Mouse (Mus musculus) midbrain, embryonic 16.5 days (tissue): ENCODE results near the gene Zyx. TPM values are rescaled to one million over a fixed set of nuclear protein-coding genes. Genes with fewer than 3 reads are reported as not detected.
A peak's percentile ranks its signal among the peaks of the same experiment; 100 is the strongest.

Experiments used
- ATAC-seq: fragments of 200-750 bp; cut with Nextera tagmentation; 2 replicates; pipeline ENCODE4 v1.8.0; 2017; ENCODE audit warnings: moderate TSS enrichment
- H3K27ac ChIP-seq: fragments of 300-500 bp; sonication (generic); 2 replicates; pipeline ENCODE4 v1.5.1; 2014; ENCODE audit warnings: mild to moderate bottlenecking, low read length, mixed read lengths
- H3K27me3 ChIP-seq: fragments of 300-500 bp; sonication (generic); 2 replicates; pipeline ENCODE4 v1.6.1; 2014; ENCODE audit warnings: low read depth, low read length, mixed read lengths; ENCODE audit not compliant: control insufficient read depth, insufficient read depth
- H3K36me3 ChIP-seq: fragments of 300-500 bp; sonication (generic); 2 replicates; pipeline ENCODE4 v1.6.1; 2014; ENCODE audit warnings: mild to moderate bottlenecking, low read length, moderate library complexity, mixed read lengths; ENCODE audit not compliant: control insufficient read depth, insufficient read depth
- H3K4me1 ChIP-seq: fragments of 300-500 bp; sonication (generic); 2 replicates; pipeline ENCODE4 v1.6.1; 2014; ENCODE audit warnings: mild to moderate bottlenecking, low read length, mixed read lengths; ENCODE audit not compliant: control insufficient read depth, insufficient read depth
- H3K4me2 ChIP-seq: fragments of 300-500 bp; sonication (generic); 2 replicates; pipeline ENCODE4 v1.6.1; 2014; ENCODE audit warnings: mild to moderate bottlenecking, low read length, mixed read lengths
- H3K4me3 ChIP-seq: fragments of 300-500 bp; sonication (generic); 2 replicates; pipeline ENCODE4 v1.5.1; 2014; ENCODE audit warnings: low read depth, mild to moderate bottlenecking, low read length, moderate library complexity, mixed read lengths
- H3K9ac ChIP-seq: fragments of 300-500 bp; sonication (generic); 2 replicates; pipeline ENCODE4 v1.6.1; 2014; ENCODE audit warnings: low read depth, low read length, mixed read lengths
- H3K9me3 ChIP-seq: fragments of 300-500 bp; sonication (generic); replicated peaks from 2 replicates; pipeline ENCODE4 v1.6.1; 2014; ENCODE audit warnings: mild to moderate bottlenecking, low read length, mixed read lengths; ENCODE audit not compliant: control insufficient read depth, poor library complexity, severe bottlenecking
- WGBS: fragments of 180-500 bp; shearing (Covaris S2); extraction: QIAGEN DNeasy Blood & Tissue Kit; methylation state at CpG from one replicate; pipeline ENCODE4 v1.1.7; 2014; 5-methylcytosine and 5-hydroxymethylcytosine counted together
- polyA plus RNA-seq: library from polyadenylated mRNA; unstranded; fragments of >200 nt; fragmentation: Nextera tagmentation; extraction: Ambion mirVana; gene quantifications from 2 replicates; pipeline ENCODE4 v1.2.1, GENCODE M21; 2015

The Zyx gene
- polyA plus RNA-seq, 1 experiment from 2014 or later = 55.1 TPM

- H3K9ac ChIP-seq = peak overlapping the region; percentile 72; the same call in 1 of the 2 replicates
- H3K4me1 ChIP-seq = peaks cover 19% of the 10 kb centered on the region
- no peaks in the 10 kb centered on the region for H3K36me3 ChIP-seq
- peak overlapping the region; percentile 62 for H3K4me3 ChIP-seq
- no peaks in the 10 kb centered on the region for H3K27me3 ChIP-seq
- no peaks in the 10 kb centered on the region for H3K9me3 ChIP-seq
- 34% methylated on average over 12 of the region's 12 CpGs for WGBS
- no peak for ATAC-seq
- no peak overlapping the region for H3K27ac ChIP-seq
- peak overlapping the region; percentile 93 for H3K4me2 ChIP-seq
Observed at GRCm38 (mm10) chr6:42348281-42349005, 987 bp upstream of the Zyx start.

GRCm38 (mm10) chr6:42349006-42349425, 414 bp upstream of the Zyx start:
- no peaks in the 10 kb centered on the region for H3K36me3 ChIP-seq
- H3K27me3 ChIP-seq = no peaks in the 10 kb centered on the region
- H3K9me3 ChIP-seq = no peaks in the 10 kb centered on the region
- H3K9ac ChIP-seq = peak overlapping the region; percentile 72
- ATAC-seq = peak; percentile 32
- WGBS = 1% methylated on average over 11 of the region's 11 CpGs
- peak overlapping the region; percentile 62 for H3K4me3 ChIP-seq
- peak overlapping the region; percentile 93 for H3K4me2 ChIP-seq
- H3K4me1 ChIP-seq = peaks cover 24% of the 10 kb centered on the region
- peak overlapping the region; percentile 87 for H3K27ac ChIP-seq

GRCm38 (mm10) chr6:42350021-42350967, 864 bp downstream of the Zyx start:
- WGBS = under 1% methylated on average over 70 of the region's 72 CpGs
- peak; percentile 73 for ATAC-seq
- peak overlapping the region; percentile 87 for H3K27ac ChIP-seq

GRCm38 (mm10) chr6:42350968-42351775, 1.7 kb downstream of the Zyx start:
- peaks cover 1% of the 10 kb centered on the region; the same call in 1 of the 2 replicates for H3K36me3 ChIP-seq
- no peak overlapping the region for H3K27ac ChIP-seq
- peak overlapping the region; percentile 93 for H3K4me2 ChIP-seq
- peak overlapping the region; percentile 72 for H3K9ac ChIP-seq
- peaks cover 31% of the 10 kb centered on the region for H3K4me1 ChIP-seq
- WGBS = 50% methylated on average over 13 of the region's 13 CpGs
- peak overlapping the region; percentile 62 for H3K4me3 ChIP-seq
- no peak for ATAC-seq
- no peaks in the 10 kb centered on the region for H3K27me3 ChIP-seq
- H3K9me3 ChIP-seq = no peaks in the 10 kb centered on the region

More at GRCm38 (mm10) chr6:42350021-42350967, 864 bp downstream of the Zyx start:
- H3K9ac ChIP-seq = peak overlapping the region; percentile 72
- H3K9me3 ChIP-seq = no peaks in the 10 kb centered on the region
- H3K27me3 ChIP-seq = no peaks in the 10 kb centered on the region
- no peaks in the 10 kb centered on the region for H3K36me3 ChIP-seq
- H3K4me3 ChIP-seq = peak overlapping the region; percentile 62
- peak overlapping the region; percentile 93 for H3K4me2 ChIP-seq
- H3K4me1 ChIP-seq = peaks cover 31% of the 10 kb centered on the region

- WGBS = 85% methylated on average over 7 of the region's 7 CpGs
- Histone ChIP-seq H3K4me2 (no peak overlapping the region), H3K27ac (no peak overlapping the region), H3K4me3 (no peak overlapping the region), H3K27me3 (no peaks in the 10 kb centered on the region), H3K9me3 (no peaks in the 10 kb centered on the region), H3K9ac (no peak overlapping the region), H3K4me1 (peaks cover 31% of the 10 kb centered on the region), H3K36me3 (peaks cover 4% of the 10 kb centered on the region; the same call in 1 of the 2 replicates)
- no peak for ATAC-seq
Observed at GRCm38 (mm10) chr6:42351776-42352485, 2.5 kb downstream of the Zyx start.

- peaks cover 4% of the 10 kb centered on the region; the same call in 1 of the 2 replicates for H3K36me3 ChIP-seq
- peaks cover 31% of the 10 kb centered on the region for H3K4me1 ChIP-seq
- ATAC-seq = no peak
- H3K4me2 ChIP-seq = no peak overlapping the region
- H3K27me3 ChIP-seq = no peaks in the 10 kb centered on the region
- no peaks in the 10 kb centered on the region for H3K9me3 ChIP-seq
- H3K4me3 ChIP-seq = no peak overlapping the region
- no peak overlapping the region for H3K9ac ChIP-seq
- H3K27ac ChIP-seq = no peak overlapping the region
- WGBS = 97% methylated on average over 1 of the region's 1 CpGs
Observed at GRCm38 (mm10) chr6:42352486-42352846, 3.0 kb downstream of the Zyx start.

GRCm38 (mm10) chr6:42353180-42353579, 3.8 kb downstream of the Zyx start:
- peaks cover 31% of the 10 kb centered on the region for H3K4me1 ChIP-seq
- no peaks in the 10 kb centered on the region for H3K9me3 ChIP-seq
- peaks cover 9% of the 10 kb centered on the region for H3K36me3 ChIP-seq
- no peaks in the 10 kb centered on the region for H3K27me3 ChIP-seq
- H3K27ac ChIP-seq = no peak overlapping the region
- H3K4me3 ChIP-seq = no peak overlapping the region
- H3K9ac ChIP-seq = no peak overlapping the region
- WGBS = 91% methylated on average over 8 of the region's 8 CpGs
- H3K4me2 ChIP-seq = no peak overlapping the region
- no peak for ATAC-seq
